Mouse (Mus musculus) cerebellum, adult 9-11 months (tissue): Measurements from ENCODE around the gene Oas2.
"Not testable (repeated sequence)": the region's sequence is repeated elsewhere in the genome, so short reads cannot be mapped to it uniquely, and the experiment has no call there.

Experiments used
- DNase-seq: peaks from one replicate; pipeline ENCODE4 v3.0.0; 2022

Gene Oas2

DNA sequence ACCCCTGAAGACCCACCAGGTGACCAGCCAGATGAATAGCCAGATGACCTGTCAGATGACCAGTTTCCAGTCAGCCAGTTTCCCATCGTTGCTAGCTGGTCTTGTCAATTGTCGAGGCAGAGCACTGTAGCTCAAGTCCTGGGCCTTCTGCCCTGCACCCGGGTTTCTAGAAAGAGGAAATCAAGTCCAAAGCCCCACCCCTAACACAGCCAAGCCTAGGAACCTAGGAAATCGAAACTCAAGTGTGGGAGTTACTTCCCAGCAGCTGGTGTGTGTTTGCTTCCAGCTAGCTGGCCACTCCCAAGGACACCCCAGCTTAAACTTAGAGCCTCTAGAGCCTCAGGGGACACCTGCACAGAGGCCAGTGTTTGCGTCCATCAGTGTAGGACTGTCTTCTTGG is at the start of gene Oas2:
TSS of gene Oas2 (minus strand) at position 166 of the 400 bp plus-strand sequence.
- DNase-seq: no peak

DNA sequence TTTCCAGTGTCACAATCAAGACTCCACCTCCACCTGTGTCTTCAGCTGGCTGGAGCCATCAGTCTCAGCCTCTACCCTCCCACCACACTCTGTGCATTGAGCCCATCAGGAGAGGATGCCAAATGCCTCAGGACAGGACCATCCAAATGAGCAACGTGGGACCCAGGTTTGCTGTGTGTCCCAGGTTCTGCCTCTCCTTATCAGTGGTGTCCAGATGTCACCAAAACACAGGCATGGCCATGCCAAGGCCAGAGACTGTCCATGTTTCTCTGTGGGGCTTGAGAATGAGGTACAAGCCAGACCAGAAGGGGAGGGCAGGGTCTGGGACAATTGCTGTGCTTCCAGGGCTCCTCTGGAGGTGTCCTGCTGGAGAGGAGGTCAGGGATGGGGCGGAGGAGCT is 49.3 kb upstream of the Oas2 start:
- DNase-seq: not testable (repeated sequence)

DNA sequence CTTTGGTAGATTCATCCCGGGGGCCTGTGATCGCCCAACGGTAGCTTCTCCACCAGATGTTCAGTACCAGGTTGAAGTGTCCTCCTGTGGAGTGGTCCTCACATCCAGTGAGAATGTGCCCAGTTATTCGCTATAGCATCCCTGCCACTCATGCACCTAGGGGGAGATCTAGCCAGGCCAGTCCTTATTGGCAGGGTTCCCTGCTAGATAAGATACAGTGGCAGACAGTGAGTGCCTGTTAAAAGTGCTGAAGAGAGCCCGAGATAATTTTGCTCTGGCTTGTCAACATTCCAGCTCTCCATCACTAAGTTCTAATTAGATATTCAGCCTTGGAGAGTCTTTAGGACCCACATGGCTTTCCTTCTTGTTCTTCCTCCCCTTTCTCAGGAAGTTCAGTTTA is 48.5 kb upstream of the Oas2 start:
- DNase-seq: not testable (repeated sequence)

DNA sequence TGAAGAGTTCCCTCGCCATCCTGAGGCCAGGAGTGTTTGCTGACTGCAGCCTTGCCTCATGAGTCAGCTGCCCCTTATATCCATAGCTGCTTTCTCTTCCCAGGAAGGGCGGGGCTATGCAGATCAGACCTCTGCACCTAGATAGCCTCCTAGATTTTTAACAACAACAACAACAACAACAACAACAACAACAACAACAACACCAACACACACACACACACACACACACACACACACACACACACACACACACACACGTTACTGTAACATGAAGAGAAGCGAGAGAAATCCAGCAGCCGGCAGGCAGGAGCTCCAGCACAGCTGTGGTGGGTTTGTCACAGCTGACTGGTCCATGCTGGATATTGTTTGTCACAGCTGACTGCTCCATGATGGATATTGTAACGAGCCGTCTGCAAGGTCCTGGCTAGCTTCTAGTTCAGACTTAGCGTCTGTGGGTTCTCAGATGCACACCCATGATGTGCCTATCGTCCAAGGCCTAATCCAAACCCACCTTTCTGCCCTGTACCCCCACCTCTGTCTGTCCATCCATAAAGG is 45.9 kb upstream of the Oas2 start, which contains the start of gene Oas1e:
TSS of gene Oas1e (minus strand) at position 51 of the 555 bp plus-strand sequence.
- not testable (repeated sequence) for DNase-seq

DNA sequence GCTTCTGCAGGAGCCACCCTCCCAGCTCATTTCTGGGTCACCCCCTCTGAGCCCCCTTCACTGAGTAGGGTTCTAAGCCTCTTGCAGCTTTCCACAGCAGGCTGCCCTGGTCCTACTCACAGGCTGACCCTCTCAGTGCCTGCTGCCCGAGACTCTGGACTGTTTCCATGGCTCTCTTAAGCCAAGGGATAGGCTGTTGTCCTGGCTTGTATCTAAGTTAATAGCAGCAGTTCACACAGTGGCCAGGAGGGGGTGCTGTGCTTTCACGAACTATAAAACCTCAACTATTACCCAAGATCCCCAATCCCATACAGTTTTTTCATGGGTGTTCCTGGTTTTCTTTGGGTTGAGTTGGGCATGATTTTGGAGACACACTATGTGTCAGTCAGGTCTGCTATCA is 43.4 kb upstream of the Oas2 start:
- DNase-seq: peak; percentile 26

DNA sequence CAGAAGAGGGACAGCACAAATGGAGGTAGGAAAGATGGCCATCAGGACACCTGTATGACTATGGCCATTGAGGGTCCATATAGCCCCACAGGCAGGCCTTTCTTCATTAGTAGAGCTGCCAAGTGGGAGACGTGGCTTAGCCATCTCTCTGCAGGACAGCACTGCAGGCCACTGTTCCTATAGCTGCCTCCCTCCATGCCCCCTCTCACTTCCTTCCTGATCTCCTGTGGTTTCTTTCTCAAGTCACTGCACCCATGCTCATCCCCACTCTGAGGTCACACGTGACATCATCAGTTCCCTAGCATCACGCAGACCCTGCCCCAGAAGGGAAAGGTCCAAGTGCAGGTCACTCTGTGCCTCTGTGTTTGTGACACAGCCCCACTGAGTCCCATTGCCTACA is 37.4 kb upstream of the Oas2 start:
- no peak for DNase-seq

DNA sequence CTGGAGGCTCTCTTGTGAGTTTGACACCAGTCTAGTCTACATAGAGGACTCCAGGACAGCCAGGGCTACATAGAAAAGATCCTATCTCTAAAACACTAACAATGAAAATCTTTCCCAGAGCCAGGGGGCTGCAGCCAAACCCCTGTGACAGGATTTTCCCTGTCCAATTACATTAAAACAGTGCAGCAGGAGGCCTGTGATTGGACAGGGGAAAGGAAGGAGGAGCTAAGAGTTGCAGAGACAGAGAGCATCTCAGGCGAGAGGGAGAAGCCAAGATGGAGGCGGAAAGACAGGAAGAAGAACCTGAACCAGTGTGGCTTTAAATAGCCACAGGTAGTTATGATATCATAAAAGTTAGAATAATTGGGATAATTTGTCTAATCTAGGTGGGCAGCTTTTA is 32.8 kb upstream of the Oas2 start:
- DNase-seq: no peak

DNA sequence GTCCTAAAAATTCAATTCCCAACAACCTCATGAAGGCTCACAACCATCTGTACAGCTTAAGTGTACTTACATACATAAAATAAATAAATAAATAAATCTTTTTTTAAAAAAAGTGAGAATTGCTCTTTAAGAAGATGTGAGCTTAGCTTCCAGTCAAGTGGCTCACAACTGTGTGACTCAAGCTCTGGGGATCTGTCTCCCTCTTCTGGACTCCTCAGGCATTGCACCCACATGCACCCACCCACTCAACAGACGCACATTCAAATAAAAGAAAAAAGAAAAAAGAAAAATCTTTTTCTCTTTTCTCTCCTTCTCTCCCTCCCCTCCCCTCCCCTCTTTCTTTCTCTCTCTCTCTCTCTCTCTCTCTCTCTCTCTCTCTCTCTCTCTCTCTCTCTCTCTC is 32.0 kb upstream of the Oas2 start:
- no peak for DNase-seq

DNA sequence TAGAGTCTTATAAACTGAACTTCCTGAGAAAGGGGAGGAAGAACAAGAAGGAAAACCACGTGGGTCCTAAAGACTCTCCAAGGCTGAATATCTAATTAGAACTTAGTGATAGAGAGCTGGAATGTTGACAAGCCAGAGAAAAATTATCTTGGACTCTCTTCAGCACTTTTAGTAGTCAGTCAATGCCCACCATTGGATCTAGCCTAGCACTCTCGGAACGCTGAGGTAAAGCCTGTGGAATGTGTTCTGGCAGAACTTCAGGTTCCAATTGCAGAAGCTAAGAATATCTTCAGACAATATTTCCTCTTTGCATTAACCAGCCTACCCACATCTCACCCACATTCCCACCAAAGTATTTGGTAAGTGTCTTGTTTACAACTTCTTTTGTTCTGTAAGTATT is 30.3 kb upstream of the Oas2 start:
- DNase-seq: no peak

DNA sequence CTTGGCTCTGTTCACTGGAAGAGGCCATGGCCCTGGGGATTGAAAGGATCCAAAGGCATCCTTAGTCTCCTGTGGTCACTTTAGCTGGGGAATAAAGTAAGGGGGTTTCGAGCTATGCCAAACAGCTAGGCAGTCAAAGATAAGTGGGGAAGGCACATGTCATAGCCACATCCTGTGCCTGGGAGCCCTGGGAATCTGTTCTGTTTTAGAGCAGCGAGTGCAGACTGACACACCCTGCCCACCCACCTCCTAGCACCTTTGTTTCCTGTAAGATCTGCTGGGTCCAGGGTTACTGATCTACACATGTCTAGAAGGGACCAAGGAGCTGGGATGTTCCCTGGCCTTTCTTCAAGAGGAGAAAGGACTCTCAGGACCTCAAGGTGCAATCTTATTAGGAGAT is 29.3 kb upstream of the Oas2 start:
- no peak for DNase-seq

DNA sequence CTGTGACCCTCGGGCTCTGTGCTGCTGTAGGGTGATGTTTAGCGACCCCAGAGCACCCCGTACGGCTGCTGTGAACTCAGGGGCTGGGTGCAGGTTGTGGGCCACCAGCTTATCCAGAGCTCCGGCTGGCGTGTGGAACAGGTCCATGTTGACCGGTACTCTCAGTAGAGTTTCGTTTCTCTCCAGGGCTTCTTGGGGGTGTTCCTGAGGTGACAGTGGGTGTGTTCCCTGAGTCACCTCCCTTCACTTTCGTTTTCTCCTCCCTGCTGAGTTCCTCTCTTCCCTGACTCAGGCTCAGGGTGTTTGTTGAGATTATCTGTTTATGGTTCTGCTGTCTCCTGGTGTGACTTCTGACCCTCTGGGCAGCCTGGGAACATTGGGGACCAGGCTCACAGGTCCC is 27.8 kb upstream of the Oas2 start, which contains the start of gene Oas3:
TSS of gene Oas3 (minus strand) at position 184 of the 400 bp plus-strand sequence.
- DNase-seq: no peak

DNA sequence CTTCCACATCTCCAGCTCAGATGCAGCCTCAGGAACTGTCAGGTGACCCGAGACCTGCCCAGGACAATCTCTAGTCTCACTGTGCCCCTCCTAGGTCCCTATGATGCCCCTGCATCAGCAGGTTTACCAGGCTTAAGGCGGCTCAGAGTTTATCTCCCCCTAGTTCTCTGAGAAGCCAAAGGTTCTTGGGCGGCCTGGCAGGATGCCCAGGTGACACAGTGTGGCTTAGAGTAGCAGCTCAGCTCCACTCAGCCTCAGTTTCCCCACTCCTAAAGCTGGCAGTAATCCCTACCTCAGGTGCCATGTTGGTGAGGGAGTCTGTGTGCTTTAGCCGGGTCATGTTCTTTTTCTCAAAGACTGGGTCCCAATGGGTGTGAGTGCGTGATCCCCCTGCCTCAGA is 27.1 kb upstream of the Oas2 start:
- no peak for DNase-seq

DNA sequence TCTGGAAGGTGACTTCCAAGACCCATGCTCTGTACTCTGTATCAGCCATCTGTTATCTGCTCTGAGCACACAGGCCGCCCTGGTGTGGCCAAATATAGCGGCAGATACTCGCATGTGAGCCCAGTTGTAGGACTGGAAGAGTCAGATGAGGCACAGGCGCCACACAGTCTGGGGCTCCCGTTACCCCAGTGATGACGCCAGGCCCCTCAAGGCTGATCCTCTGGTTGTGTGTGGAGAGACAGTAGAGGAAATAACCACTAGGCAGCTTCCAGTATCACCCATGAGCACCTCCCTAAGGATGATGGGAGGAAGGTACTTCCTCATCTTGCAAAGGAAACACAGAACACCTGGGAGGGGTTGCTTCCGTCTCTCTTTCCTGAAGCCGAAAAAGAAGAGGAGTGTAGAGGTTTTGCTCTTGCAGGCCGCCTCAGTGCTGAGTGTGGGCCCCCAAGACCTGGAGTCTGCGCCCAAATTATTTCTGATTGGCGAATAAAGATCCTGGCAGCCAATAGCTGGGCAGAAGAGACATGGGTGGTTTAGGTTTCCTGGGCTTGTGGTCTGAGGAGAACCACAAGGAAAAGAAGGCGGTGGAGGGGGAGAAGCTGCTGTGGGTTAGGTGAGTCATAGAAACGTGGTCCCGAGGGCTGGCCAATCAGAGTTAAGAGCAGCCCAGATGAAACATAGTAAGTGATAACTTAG is 25.8 kb upstream of the Oas2 start:
- no peak for DNase-seq

DNA sequence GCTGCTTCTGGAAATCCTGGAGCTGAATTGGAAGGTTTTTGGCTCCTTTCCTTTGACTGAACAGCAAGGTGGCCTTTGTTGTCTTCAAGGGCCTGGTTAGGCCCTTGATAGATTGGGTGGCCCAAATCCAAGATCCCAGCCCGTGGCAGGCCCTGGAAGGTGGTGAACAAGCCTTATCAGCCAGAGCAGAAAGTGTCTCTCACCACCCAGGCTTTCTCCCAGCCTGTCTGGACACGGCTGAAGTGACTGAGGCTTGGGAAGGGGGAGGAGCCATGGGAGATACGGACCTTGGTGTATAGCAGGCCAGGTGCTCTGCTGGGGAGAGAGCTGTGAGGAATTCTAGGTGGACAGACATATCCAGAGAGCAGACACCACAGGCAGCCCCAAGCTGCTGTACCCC is 19.7 kb upstream of the Oas2 start:
- no peak for DNase-seq

DNA sequence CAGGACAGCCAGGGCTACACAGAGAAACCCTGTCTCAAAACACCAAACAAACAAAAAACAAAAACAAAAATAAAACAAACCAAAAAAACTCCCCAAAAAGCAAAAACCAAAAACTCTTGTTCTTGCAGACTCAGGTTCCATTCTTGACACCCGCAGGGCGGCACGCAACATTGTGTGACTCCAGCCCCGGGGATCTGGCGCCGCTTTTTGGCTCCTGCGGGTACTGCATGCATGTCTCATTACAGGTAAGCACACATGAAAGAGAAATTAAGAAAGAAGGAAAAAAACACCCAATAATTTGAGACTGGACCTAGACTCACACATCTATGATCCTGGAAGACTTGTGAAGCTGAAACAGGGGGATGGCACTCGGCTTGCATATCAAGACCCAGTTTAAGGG is 15.4 kb upstream of the Oas2 start:
- no peak for DNase-seq

DNA sequence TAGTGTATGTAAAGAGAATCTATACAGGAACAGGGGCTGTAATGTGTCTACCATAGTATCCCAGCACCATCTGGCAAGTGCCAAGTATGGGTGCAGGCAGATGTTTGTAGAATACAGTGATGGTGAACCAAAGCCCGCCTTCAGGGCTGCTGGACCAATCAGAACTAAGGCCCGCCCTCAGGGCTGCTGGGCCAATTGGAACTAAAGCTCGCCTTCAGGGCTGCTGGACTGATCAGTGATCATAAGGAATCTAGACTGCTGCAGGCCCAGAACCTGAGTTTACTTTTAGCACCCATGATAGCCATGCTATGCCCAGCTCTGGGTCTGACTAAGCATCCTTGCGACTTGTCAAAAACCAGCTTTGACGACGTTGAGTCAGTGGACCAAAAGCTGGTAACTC is 12.2 kb upstream of the Oas2 start:
- DNase-seq: no peak

DNA sequence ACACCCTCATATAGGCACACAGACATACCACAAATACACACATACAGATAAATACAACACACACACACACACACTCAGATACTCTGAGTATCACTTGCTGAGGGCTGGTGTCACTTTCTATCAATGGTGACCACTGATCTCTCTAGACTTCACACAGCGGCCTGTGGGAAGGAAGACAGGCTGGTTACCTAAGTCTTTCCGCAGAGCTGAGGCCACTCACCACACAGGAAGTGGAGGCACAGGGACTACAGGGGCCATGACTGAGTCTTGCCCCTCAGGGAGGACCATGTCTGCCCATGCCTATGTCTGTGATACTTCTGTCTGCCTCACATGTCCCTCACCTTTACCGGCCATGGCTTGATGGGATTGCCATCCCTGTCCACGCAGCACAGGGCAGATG is 4.6 kb upstream of the Oas2 start:
- DNase-seq: no peak

DNA sequence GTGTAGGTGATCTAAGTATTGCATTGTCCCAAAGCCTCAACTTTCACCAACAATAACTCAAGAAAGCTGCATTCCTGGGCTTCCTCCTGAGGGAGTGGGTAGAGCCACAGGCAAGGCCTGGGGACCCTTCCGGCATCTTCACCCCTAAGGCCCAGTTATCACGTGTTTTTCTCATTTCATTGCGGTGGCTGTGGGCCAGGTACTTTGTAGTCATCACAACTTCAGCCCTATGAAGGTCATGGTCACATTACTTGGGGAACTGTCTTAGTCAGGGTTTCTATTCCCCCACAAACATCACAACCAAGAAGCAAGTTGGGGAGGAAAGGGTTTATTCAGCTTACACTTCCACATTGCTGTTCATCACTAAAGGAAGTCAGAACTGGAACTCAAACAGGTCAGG is 3.1 kb upstream of the Oas2 start:
- no peak for DNase-seq

DNA sequence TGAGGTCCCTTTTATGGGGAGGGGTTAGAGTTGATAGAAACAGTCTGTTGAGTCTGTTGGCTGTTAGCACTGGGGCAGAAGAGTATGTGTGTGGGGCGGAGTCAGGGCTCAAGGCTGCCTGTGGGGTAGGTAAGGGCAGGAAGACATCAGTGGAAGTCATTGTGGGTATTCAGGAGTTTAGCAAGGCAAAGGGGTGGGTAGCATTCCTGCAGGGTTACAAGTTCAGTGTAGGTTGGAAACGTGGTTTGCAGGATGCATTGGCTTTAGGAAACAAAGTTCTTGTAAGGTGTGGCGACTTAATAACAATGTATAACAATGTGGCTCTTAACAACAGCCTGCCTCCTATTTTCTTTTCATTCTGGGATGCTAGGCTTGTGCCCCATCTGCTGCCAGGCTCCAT is 1.6 kb upstream of the Oas2 start:
- DNase-seq: no peak

DNA sequence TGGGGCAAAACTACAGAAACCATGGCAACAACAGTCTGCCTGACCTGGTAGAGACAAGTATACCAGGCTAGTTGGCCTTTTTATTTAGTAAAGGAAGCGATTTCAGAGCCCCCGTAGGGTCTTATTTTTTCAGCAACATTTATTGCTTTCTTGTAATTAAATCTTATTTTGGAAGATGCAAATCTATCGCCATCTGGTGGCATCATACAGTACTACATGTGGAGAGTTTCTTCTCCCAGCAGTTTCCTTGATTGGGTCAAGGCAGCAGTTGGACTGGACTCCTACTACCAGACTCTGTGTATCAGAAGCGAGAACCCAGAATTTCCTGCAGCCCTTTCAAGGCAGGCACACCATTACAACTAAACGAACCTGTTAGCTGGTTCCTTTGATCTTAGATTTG is 3.2 kb downstream of the Oas2 start:
- peak; percentile 48 for DNase-seq

DNA sequence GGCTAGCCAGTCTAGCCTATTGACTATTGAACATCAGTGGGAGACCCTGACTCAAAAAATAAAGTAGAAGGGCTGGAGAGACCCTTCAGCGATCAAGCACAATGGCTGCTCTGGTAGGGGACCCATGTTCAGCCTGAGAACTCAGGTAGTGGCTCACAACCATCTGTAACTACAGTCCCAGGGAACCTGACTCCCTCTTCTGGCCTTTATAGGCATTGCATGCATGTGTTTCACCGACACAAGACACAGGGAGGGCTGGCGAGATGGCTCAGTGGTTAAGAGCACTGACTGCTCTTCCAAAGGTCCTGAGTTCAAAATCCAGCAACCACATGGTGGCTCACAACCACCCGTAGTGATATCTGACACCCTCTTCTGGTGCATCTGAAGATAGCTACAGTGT is 7.5 kb downstream of the Oas2 start:
- no peak for DNase-seq

DNA sequence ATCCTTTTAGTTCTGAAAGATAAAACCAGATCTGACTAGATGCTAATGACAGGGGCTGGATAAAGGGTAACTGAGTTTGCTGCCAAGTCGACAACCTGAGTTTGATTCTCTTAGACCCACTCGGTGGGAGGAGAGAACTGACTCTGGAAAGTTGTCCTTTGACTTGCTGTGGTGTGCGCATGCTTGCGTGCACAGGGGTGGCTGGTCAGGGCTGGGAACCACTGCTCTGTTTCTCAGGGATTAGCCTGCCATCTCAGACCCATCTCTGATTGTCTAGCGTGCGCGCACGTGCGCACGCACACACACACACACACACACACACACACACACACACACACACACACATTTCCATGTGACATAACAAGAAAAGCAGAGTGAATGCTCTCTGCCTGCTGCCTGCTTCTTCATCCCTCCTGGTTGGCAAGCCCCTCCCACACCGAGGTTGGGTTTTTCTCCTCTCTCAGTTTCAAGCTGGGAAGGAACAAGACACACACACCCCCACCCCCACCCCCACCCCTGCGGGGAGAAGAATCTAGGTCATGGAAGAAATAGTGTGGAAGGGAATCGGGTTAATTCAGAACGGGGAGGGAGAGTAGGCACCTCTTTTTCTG is 15.2 kb downstream of the Oas2 start:
- DNase-seq: no peak

DNA sequence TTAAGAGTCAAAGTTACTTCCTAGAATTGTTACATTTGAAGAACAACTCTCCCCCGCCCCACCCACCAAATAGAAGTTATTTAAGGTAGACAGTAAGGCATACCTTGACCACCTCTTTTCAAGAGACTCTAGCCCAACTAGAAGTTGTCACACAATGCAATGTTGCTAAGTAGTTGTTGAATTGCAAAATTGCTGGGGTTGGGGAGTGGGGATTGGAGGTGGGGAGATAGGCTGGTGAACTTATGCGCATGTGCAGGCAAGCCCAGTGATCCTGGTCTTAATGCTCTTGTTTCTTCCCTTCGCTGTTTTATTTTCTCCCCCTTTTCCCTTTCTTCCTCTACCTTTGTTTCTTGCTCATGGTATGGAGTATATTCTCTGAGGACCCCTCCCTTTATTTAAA is 16.0 kb downstream of the Oas2 start:
- no peak for DNase-seq

DNA sequence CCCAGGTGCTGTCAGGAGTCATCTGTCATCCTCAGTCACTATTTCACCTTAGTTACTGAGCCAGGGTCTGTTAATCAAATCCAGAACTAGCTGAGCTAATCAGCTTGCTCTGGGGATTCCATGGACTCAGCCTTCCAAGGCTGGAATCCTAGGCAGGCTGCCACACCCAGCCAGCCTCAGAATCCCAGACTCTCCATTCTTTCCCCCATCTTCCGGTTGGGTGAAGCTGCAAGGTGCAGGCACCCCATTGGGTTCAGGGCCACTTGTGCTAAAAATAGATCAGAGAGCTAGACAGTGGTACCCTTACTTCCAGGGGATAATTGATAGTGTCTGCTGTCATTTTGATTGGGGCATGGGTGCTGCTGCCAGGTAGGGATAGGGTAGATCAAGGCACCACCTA is 16.9 kb downstream of the Oas2 start:
- DNase-seq: no peak

DNA sequence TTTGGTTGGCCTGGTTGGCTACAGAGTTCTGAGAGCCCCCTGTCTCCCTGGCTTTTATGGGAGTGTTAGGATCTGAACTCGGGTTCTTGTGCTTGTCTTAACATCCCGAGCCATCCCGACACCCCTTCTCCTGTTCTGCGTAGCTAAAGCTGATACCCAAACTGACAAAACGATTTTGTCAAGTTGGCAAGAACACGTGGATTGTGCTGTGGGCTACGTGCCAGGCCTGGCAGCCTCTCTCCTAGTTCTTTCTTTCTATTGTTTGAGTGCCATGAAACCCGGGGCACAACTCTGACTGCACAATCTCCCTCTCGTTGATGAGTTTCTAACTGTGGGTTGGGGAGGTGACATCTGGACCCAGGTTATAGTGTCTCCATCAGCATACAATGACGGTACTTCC is 20.3 kb downstream of the Oas2 start:
- DNase-seq: no peak
